ENCODE assay signal across 23 mouse cellular contexts in genomic region chr15:10832331-10832730, GRCm38 (mm10).
"Had no signal": no experiment of that assay in that cellular context is flagged by ENCODE, and none has a peak within 500 bp of the region (broad histone marks: within the 10 kb centered on the region; RNA-seq: fewer than 3 reads in every experiment).

No protein-coding gene starts in this region.

- H3K9me3 ChIP-seq: heart, embryonic 10.5 days; heart, embryonic 12.5 days; hindbrain, embryonic 10.5 days; hindbrain, embryonic 12.5 days; intestine, embryonic 15.5 days; limb, embryonic 13.5 days; limb, embryonic 15.5 days; liver, embryonic 12.5 days had no signal

- H3K27ac ChIP-seq: gastrocnemius, adult 2 months; heart, embryonic 10.5 days; hindbrain, embryonic 10.5 days; hindbrain, embryonic 12.5 days; hindbrain, embryonic 14.5 days; intestine, embryonic 15.5 days; kidney, postnatal 0 days; layer of hippocampus, adult 2 months; left cerebral cortex, adult 2 months; limb, embryonic 13.5 days; limb, embryonic 15.5 days; liver, embryonic 12.5 days; liver, embryonic 14.5 days had no signal

- H3K36me3 ChIP-seq: heart, embryonic 10.5 days; heart, embryonic 12.5 days; hindbrain, embryonic 10.5 days; hindbrain, embryonic 12.5 days; intestine, embryonic 15.5 days; limb, embryonic 13.5 days; limb, embryonic 15.5 days; liver, embryonic 12.5 days had no signal

- H3K4me2 ChIP-seq: heart, embryonic 12.5 days; hindbrain, embryonic 12.5 days; hindbrain, embryonic 14.5 days; intestine, embryonic 15.5 days; limb, embryonic 13.5 days; limb, embryonic 15.5 days; liver, embryonic 12.5 days had no signal

- H3K9ac ChIP-seq: heart, embryonic 12.5 days; hindbrain, embryonic 12.5 days; hindbrain, embryonic 14.5 days; intestine, embryonic 15.5 days; limb, embryonic 13.5 days; limb, embryonic 15.5 days; liver, embryonic 12.5 days; liver, embryonic 14.5 days had no signal

- ATAC-seq: hindbrain, embryonic 16.5 days; inflammation-experienced regulatory T-cells, adult 6 months; intestine, embryonic 15.5 days; intestine, postnatal 0 days; liver, embryonic 12.5 days had no signal

- H3K4me3 ChIP-seq: gastrocnemius, adult 2 months; heart, embryonic 10.5 days; heart, embryonic 12.5 days; hindbrain, embryonic 10.5 days; hindbrain, embryonic 12.5 days; intestine, embryonic 15.5 days; layer of hippocampus, adult 2 months; left cerebral cortex, adult 2 months; limb, embryonic 13.5 days; limb, embryonic 15.5 days; liver, embryonic 12.5 days had no signal

- H3K4me1 ChIP-seq: heart, embryonic 10.5 days; hindbrain, embryonic 10.5 days; hindbrain, embryonic 12.5 days; liver, embryonic 12.5 days had no signal

- H3K27me3 ChIP-seq: heart, embryonic 12.5 days; hindbrain, embryonic 12.5 days; intestine, embryonic 15.5 days; limb, embryonic 13.5 days; limb, embryonic 15.5 days; liver, embryonic 12.5 days had no signal

- DNase-seq: gastrocnemius, adult 2 months; gastrocnemius, postnatal 10 days; gastrocnemius, postnatal 25 days; heart, adult 18-20 months; heart, postnatal 10 days; heart, postnatal 4 days; lung, adult 18-20 months had no signal
